Comparison of ENCODE assay signal across 11 mouse cellular contexts in the genomic region with DNA sequence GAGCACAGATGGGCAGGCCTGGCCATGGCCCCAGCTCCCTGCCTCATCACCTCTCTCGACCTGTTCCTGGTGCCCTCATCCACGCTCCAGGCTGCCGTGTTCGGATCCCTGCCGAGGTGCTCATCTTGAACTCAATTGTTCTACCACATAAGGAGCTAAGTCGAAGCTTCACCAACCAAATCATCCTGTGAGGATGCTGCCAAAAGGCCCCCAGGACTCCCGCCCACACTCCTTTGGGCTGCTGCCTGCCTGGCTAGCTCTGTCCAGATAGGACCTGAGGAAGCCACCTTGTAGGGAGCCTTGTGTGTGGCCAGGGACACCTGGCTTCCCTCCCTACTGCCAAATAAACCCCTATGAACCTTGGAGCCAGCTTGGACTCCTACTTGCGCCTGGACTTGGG. TPM values are rescaled to one million over a fixed set of nuclear protein-coding genes. Genes with fewer than 3 reads are reported as not detected.
DNase-seq lines count a peak whose midpoint lies in the region; ATAC-seq and TF ChIP-seq lines count a peak whose summit lies in the region.
"Had no signal": no experiment of that assay in that cellular context is flagged by ENCODE, and none has a peak within 500 bp of the region (broad histone marks: within the 10 kb centered on the region; RNA-seq: fewer than 3 reads in every experiment).

No protein-coding gene starts in this region.

- ATAC-seq in G1E (ENCODE audit: extremely low read depth, insufficient number of reproducible peaks, low FRiP score, poor library complexity, severe bottlenecking): no peak
- no peak for ATAC-seq in midbrain, embryonic 13.5 days
- no peak for ATAC-seq in activated CD4-positive, CD25-positive, alpha-beta regulatory T cell, adult 4 months
- ATAC-seq: CD4-positive, CD25-positive, alpha-beta regulatory T cell, adult 4 months had no signal

- H3K4me2 ChIP-seq in midbrain, embryonic 13.5 days (replicated peaks): peak overlapping the region; percentile 73
- H3K4me2 ChIP-seq: heart, embryonic 15.5 days; liver, embryonic 13.5 days had no signal

- peak overlapping the region; percentile 7; the same call in 1 of the 2 replicates for H3K4me3 ChIP-seq in G1E (ENCODE audit: low read depth, low read length)
- H3K4me3 ChIP-seq in midbrain, embryonic 13.5 days (replicated peaks): no peak overlapping the region
- H3K4me3 ChIP-seq: heart, embryonic 15.5 days; liver, embryonic 13.5 days had no signal

- H3K9me3 ChIP-seq in G1E (replicated peaks): no peaks in the 10 kb centered on the region
- H3K9me3 ChIP-seq in midbrain, embryonic 13.5 days: no peaks in the 10 kb centered on the region
- H3K9me3 ChIP-seq: heart, embryonic 15.5 days; liver, embryonic 13.5 days had no signal

- H3K27me3 ChIP-seq in G1E (ENCODE audit: insufficient read depth, low read length): no peaks in the 10 kb centered on the region
- H3K27me3 ChIP-seq in midbrain, embryonic 13.5 days: no peaks in the 10 kb centered on the region; the same call in 1 of the 2 replicates

- 17% methylated on average over 8 of the region's 8 CpGs for WGBS in midbrain, embryonic 13.5 days

- no peak; the same call in 1 of the 2 replicates for TF ChIP-seq CTCF in G1E (IDR thresholded peaks at IDR 0.05; ENCODE audit: low read depth, low read length)

- no peak for DNase-seq in G1E (ENCODE audit: low spot score)
- DNase-seq in cerebellum, adult 8-10 months: peak; percentile 87
- peak; percentile 27 for DNase-seq in gonadal fat pad, adult 2 months (ENCODE audit: low read depth)
- DNase-seq in spleen, adult 12 weeks (ENCODE audit: low spot score): no peak
- DNase-seq in thymus, adult 18-20 months: no peak
- DNase-seq: kidney, adult 11 months; liver, embryonic 13.5 days had no signal

- peaks cover 64% of the 10 kb centered on the region for H3K36me3 ChIP-seq in G1E (replicated peaks)
- peaks cover 8% of the 10 kb centered on the region; the same call in 1 of the 2 replicates for H3K36me3 ChIP-seq in midbrain, embryonic 13.5 days

- H3K27ac ChIP-seq in midbrain, embryonic 13.5 days: peak overlapping the region; percentile 94
- H3K27ac ChIP-seq: heart, embryonic 15.5 days; liver, embryonic 13.5 days had no signal

- H3K4me1 ChIP-seq in G1E (ENCODE audit: insufficient read depth, low read depth, low read length): peaks cover 83% of the 10 kb centered on the region
- peaks cover 83% of the 10 kb centered on the region for H3K4me1 ChIP-seq in midbrain, embryonic 13.5 days (replicated peaks)

- H3K9ac ChIP-seq in midbrain, embryonic 13.5 days (replicated peaks): peak overlapping the region; percentile 51; the same call in 1 of the 2 replicates
- H3K9ac ChIP-seq: heart, embryonic 15.5 days; liver, embryonic 13.5 days had no signal

RNA-seq across cellular contexts. Expression of gene Gmppa, which starts 7.1 kb away (rescaled TPM):
- 179 and 182 TPM in 2 replicates for total RNA-seq in G1E (2014; fragmentation: Nextera tagmentation)
- total RNA-seq in G1E (2017): 178 and 183 TPM in 2 replicates
- 328 and 349 TPM in 2 replicates for polyA plus RNA-seq in G1E (2012)
- 161 and 183 TPM in 2 replicates for polyA plus RNA-seq in gonadal fat pad, adult 2 months (2012; rRNA removed)
- polyA plus RNA-seq in midbrain, embryonic 13.5 days (2015; fragmentation: Nextera tagmentation; extraction: Ambion mirVana): 78.4 and 88.8 TPM in 2 replicates
- 10 to 100 TPM; 43.8 to 51.5 TPM for polyA plus RNA-seq in activated CD4-positive, CD25-positive, alpha-beta regulatory T cell, adult 4 months (2017; shearing (Covaris generic))

RNA-seq across cellular contexts. Expression of gene Asic4, which starts 7.4 kb away (rescaled TPM):
- total RNA-seq in G1E (2014; fragmentation: Nextera tagmentation) (1.1 and 2.9 TPM in 2 replicates), G1E (2017) (1.7 and 2.6 TPM in 2 replicates)
- polyA plus RNA-seq in G1E (2012): 8.7 and 8.8 TPM in 2 replicates
- 0.18 and 0.42 TPM in 2 replicates for polyA plus RNA-seq in gonadal fat pad, adult 2 months (2012; rRNA removed)
- polyA plus RNA-seq in midbrain, embryonic 13.5 days (2015; fragmentation: Nextera tagmentation; extraction: Ambion mirVana): 57.3 and 81.6 TPM in 2 replicates
- not detected for polyA plus RNA-seq in activated CD4-positive, CD25-positive, alpha-beta regulatory T cell, adult 4 months (2017; shearing (Covaris generic))
- polyA plus RNA-seq: CD4-positive, CD25-positive, alpha-beta regulatory T cell, adult 4 months had no signal

RNA-seq across cellular contexts. Expression of gene Chpf, which starts 36.3 kb away (rescaled TPM):
- total RNA-seq in G1E (2014; fragmentation: Nextera tagmentation) (19.9 and 23.6 TPM in 2 replicates), G1E (2017) (12.0 and 16.6 TPM in 2 replicates)
- polyA plus RNA-seq in G1E (2012): 119 and 121 TPM in 2 replicates
- polyA plus RNA-seq in gonadal fat pad, adult 2 months (2012; rRNA removed): 77.6 and 78.4 TPM in 2 replicates
- 25.1 and 28.7 TPM in 2 replicates for polyA plus RNA-seq in midbrain, embryonic 13.5 days (2015; fragmentation: Nextera tagmentation; extraction: Ambion mirVana)
- polyA plus RNA-seq in activated CD4-positive, CD25-positive, alpha-beta regulatory T cell, adult 4 months (2017; shearing (Covaris generic)): 1 to 10 TPM; 4.0 to 5.3 TPM

RNA-seq across cellular contexts. Expression of gene Tmem198, which starts 36.5 kb away (rescaled TPM):
- 0.30 TPM in 1 of 2 replicates, not detected in the other for total RNA-seq in G1E (2014; fragmentation: Nextera tagmentation)
- total RNA-seq in G1E (2017): 0.76 and 1.1 TPM in 2 replicates
- 4.0 and 4.8 TPM in 2 replicates for polyA plus RNA-seq in G1E (2012)
- 2.4 TPM in 2 replicates for polyA plus RNA-seq in gonadal fat pad, adult 2 months (2012; rRNA removed)
- polyA plus RNA-seq in midbrain, embryonic 13.5 days (2015; fragmentation: Nextera tagmentation; extraction: Ambion mirVana): 46.1 and 47.3 TPM in 2 replicates
- under 1 TPM in 1 of 2 experiments, not detected in 1; 0.40 TPM for polyA plus RNA-seq in activated CD4-positive, CD25-positive, alpha-beta regulatory T cell, adult 4 months (2017; shearing (Covaris generic))
- polyA plus RNA-seq: CD4-positive, CD25-positive, alpha-beta regulatory T cell, adult 4 months had no signal

Comparison
In these comparisons a context has a peak if more than half of its experiments do, and no peak if none do; other contexts are left out.
1. DNase-seq: peak in cerebellum, adult 8-10 months (single experiment) and gonadal fat pad, adult 2 months (single experiment); none in G1E (single experiment), spleen, adult 12 weeks (single experiment) and thymus, adult 18-20 months (0 of 2).